Comparison of ENCODE assay signal across 16 mouse cellular contexts in genomic region chr17:10392342-10393034, GRCm38 (mm10).
DNase-seq lines count a peak whose midpoint lies in the region; ATAC-seq and TF ChIP-seq lines count a peak whose summit lies in the region.
"Had no signal": no experiment of that assay in that cellular context is flagged by ENCODE, and none has a peak within 500 bp of the region (broad histone marks: within the 10 kb centered on the region; RNA-seq: fewer than 3 reads in every experiment).

No protein-coding gene starts in this region.

- no peak overlapping the region for H3K4me2 ChIP-seq in heart, postnatal 0 days (ENCODE audit: low read depth, low read length)
- H3K4me2 ChIP-seq: forebrain, embryonic 13.5 days; hindbrain, embryonic 14.5 days had no signal

- H3K4me1 ChIP-seq in heart, embryonic 10.5 days = peaks cover 74% of the 10 kb centered on the region
- H3K4me1 ChIP-seq in heart, postnatal 0 days (ENCODE audit: control insufficient read depth, insufficient read depth) = peaks cover 58% of the 10 kb centered on the region

- no peaks in the 10 kb centered on the region for H3K36me3 ChIP-seq in heart, embryonic 10.5 days
- H3K36me3 ChIP-seq in heart, postnatal 0 days (replicated peaks; ENCODE audit: control insufficient read depth, insufficient read depth, low read length) = no peaks in the 10 kb centered on the region

- no peaks in the 10 kb centered on the region for H3K27me3 ChIP-seq in heart, embryonic 10.5 days (ENCODE audit: insufficient read depth, poor library complexity, severe bottlenecking)
- no peaks in the 10 kb centered on the region for H3K27me3 ChIP-seq in heart, postnatal 0 days (ENCODE audit: control insufficient read depth, insufficient read depth, low read length)
- H3K27me3 ChIP-seq: forebrain, embryonic 13.5 days had no signal

- no peak overlapping the region for H3K9ac ChIP-seq in heart, postnatal 0 days (replicated peaks; ENCODE audit: low read depth, low read length)
- H3K9ac ChIP-seq: forebrain, embryonic 13.5 days; hindbrain, embryonic 14.5 days had no signal

- intact Hi-C loops in heart, postnatal 25 days (cut with DNase I) = loop anchor here (5.0 kb wide), 2 partner anchors 60 to 295 kb away; no protein-coding TSS in a partner anchor

- ATAC-seq in heart, postnatal 0 days (ENCODE audit: insufficient read depth, low read depth) = no peak
- ATAC-seq in monocyte, adult 5-6 weeks (replicated peaks; ENCODE audit: insufficient number of reproducible peaks, low FRiP score, low TSS enrichment, poor library complexity, severe bottlenecking) = peak; percentile 42
- no peak for ATAC-seq in CD4-positive, CD25-positive, alpha-beta regulatory T cell, adult 4 months
- ATAC-seq: activated CD4-positive, CD25-positive, alpha-beta regulatory T cell, adult 4 months; forebrain, embryonic 13.5 days had no signal

- no peak for TF ChIP-seq EP300 in heart, postnatal 0 days (IDR thresholded peaks at IDR 0.05; ENCODE audit: low read depth)

- no peak for TF ChIP-seq CTCF in heart, postnatal 0 days (IDR thresholded peaks at IDR 0.05; ENCODE audit: low read depth)

- DNase-seq in heart, embryonic 10.5 days (ENCODE audit: low spot score) = no peak
- no peak for DNase-seq in heart, postnatal 25 days (ENCODE audit: low spot score)
- DNase-seq in right cerebral cortex, postnatal 10 days (ENCODE audit: low spot score in 2 of 2) = peak; percentile 54 to 58
- DNase-seq in right cerebral cortex, postnatal 25 days = no peak
- DNase-seq in heart, postnatal 0 days (ENCODE audit: low spot score) = no peak
- DNase-seq in adipocyte (ENCODE audit: low spot score) = no peak
- DNase-seq: cerebellum, postnatal 25 days; gastrocnemius, postnatal 10 days; kidney, adult 8-10 months; lung, postnatal 14 days; right cerebral cortex, adult 18-20 months had no signal

- H3K9me3 ChIP-seq in heart, embryonic 10.5 days = no peaks in the 10 kb centered on the region
- no peaks in the 10 kb centered on the region for H3K9me3 ChIP-seq in heart, postnatal 0 days (replicated peaks; ENCODE audit: control insufficient read depth, low read length)
- H3K9me3 ChIP-seq: forebrain, embryonic 13.5 days had no signal

- no peak overlapping the region for H3K4me3 ChIP-seq in heart, embryonic 10.5 days
- H3K4me3 ChIP-seq in heart, postnatal 0 days (ENCODE audit: low read depth, low read length) = no peak overlapping the region
- H3K4me3 ChIP-seq: forebrain, embryonic 13.5 days had no signal

- 85% methylated on average over 14 of the region's 14 CpGs for WGBS in heart, embryonic 10.5 days
- 84% methylated on average over 14 of the region's 14 CpGs for WGBS in heart, postnatal 0 days

- H3K27ac ChIP-seq in heart, embryonic 10.5 days = peak overlapping the region; percentile 83
- H3K27ac ChIP-seq in heart, postnatal 0 days (ENCODE audit: low read depth) = peak overlapping the region; percentile 27; the same call in 1 of the 2 replicates
- H3K27ac ChIP-seq: forebrain, embryonic 13.5 days had no signal

Comparison
In these comparisons a context has a peak if more than half of its experiments do, and no peak if none do; other contexts are left out.
1. DNase-seq: peak in right cerebral cortex, postnatal 10 days (2 of 2); none in heart, embryonic 10.5 days (single experiment), heart, postnatal 25 days (single experiment), right cerebral cortex, postnatal 25 days (single experiment), heart, postnatal 0 days (single experiment) and adipocyte (single experiment).